Mouse (Mus musculus) retina, embryonic 14.5 days (tissue): ENCODE results near the gene Scg3.
"Not testable (repeated sequence)": the region's sequence is repeated elsewhere in the genome, so short reads cannot be mapped to it uniquely, and the experiment has no call there.

Experiments used
- DNase-seq: peaks from one replicate; pipeline ENCODE4 v3.0.0-alpha.2; 2015; ENCODE audit warnings: low spot score

Scg3 gene

DNA sequence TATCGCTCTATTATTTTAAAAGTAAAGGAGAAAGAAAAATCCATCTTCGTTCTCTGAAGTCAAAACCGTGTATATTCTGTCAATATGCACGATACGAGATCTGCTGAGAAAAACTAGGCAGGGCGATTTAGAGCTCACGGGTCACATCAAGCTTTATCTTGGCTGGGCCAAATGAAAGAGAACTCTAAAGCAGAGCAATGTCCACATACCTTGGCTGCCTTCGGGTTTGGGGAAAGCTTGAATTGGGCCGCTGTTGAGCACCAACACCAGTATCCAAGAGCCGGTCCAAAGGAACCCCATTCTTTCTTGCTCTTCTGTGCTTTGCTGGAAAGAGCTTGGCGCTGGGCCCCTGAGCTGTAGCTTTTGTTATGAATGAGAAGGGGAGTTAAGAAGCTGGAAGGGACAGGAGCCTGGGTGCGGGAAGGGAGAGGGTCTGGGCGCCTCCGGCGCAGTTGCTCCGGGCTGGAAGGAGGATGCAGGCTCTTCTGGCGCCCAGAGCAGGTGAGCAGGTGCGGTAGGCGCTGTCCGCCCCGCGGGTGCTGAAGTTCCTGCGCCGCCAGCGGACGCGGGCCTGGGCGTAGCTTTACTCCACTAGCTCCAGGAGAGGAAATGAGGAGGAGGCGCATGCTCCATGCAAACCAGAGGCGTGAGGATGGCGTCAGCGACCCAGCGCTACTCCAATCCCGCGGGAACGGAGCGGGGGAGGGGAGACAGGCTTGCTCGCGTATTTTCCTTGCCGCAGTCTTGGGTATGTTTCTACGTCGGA, at the start of gene Scg3:
Scg3 (minus strand) TSS at position 631 of the 766 bp plus-strand sequence.
- DNase-seq = peak; percentile 89

DNA sequence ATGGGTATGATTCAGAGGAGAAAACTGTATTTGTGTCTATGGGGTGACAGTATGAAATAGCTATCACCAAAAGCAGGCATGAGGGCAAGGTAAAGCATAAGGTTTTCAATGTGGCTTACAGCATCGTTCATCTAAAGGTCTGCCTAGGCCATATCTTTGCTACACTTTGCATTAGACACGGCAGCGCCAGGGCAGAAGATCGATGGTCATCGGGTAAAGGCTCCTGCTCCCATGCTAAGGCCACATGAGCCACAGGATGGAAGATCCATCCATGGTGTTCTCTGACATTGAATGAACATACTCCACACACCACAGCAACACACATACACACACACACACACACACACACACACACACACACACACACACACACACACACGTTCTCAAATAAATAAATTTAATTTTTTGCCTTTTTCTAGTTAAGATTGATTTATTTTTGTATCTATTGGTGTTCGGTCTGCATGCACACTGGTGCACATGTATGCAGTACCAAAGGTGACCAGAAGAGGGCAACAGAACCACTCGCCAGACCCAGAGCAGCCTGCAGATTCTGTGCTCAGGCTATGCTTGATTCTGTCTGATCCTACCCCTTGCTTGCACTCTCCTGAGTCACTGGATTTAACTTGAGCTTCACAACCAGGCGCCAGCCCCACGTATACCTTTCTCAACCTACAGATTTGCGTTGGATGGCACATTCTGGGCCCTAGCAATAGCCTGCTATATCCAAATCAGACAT, 36.3 kb upstream of the Scg3 start:
- peak; percentile 81 for DNase-seq

DNA sequence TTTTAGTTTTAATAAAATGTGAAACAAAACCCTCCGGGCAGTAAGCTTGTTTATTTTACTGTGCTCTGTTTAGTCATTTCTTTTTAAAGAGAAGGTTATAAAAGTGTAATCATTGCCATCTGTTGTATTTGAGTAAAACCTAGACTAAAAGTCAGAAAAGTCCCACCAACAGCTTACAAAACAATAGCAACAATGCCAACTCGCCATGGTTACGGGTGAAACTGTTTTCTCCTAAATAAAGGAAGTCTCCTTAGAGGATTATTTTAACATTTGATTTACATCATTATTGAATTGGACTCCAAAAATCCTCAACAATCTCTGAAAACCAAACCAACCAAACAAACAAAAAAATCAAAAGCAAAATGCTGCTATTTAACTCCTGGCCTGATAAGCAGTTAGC, 35.6 kb upstream of the Scg3 start:
- DNase-seq = no peak

DNA sequence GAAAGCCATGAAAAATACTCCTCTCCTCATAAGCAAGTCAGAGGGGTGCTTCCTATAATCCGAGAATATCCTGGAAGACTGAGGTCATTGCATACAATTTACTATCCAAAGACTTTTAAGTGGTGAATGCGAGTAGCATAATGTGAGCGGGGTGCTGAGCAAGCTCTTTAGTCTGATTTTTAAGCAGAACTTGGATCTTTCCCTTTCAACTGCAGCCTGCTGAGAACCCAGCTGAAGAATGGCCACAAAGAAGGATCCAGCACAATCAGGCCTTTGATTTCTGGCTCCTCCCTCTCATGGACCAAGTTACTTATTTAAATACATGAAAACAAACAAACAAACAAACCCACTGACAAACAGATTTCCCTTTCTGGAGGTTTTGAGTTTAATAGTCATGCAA, 916 bp upstream of the Scg3 start:
- no peak for DNase-seq

DNA sequence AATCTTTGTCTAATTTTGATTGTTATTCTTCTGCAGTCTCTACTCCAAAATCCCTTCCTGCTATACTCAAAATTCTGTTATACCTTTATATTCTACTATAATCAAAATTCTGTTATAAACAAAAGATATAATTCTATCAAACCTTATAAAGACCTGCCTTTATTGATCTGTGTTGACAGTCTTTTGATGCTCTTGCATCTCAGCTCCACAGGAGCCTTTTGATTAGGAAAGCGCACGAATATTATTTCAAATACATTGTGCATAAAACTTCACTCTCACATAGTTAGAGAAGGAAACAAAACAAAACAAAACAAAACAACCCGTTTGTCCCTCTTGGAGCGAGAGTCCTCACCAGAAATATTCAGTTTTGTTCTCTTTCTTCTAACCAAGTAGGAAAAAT, 436 bp upstream of the Scg3 start:
- DNase-seq = no peak

DNA sequence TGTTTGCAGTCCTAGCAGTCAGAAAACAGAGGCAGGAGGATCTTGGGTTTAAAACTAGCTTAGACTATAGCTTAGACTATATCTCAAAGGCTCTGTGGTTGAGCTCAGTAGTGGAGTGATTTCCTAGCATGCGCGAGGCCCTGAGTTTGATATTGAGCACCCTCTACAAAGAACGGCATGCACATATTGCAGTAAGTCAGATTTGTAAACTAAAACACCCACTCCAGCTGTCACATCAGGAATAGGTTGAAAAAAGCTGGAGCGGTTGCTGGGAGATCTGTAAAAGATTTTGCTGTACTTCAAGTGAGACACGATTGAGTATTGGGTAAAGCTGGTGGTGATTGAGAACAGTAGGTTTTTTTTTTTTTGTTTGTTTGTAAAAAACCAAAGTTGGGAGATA, 3.2 kb downstream of the Scg3 start:
- DNase-seq = no peak

DNA sequence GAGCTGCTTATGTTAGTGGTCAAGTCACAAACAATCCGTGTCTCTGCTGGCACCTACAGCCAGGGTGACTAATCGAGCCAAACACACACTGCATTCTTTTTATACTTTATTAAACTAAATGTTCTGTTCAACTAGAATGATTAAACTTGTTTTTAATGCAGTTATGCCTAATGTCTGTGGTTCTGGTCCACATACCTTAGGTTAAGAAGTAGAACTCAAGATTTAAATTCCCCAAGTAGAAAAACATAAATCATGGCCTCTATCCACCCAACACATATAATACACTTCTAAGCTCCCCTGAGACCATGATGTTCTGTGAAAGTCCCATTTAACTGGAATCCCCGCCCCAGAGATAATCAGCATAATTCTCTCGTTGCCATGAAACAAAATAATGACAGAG, 4.2 kb downstream of the Scg3 start:
- DNase-seq = no peak

DNA sequence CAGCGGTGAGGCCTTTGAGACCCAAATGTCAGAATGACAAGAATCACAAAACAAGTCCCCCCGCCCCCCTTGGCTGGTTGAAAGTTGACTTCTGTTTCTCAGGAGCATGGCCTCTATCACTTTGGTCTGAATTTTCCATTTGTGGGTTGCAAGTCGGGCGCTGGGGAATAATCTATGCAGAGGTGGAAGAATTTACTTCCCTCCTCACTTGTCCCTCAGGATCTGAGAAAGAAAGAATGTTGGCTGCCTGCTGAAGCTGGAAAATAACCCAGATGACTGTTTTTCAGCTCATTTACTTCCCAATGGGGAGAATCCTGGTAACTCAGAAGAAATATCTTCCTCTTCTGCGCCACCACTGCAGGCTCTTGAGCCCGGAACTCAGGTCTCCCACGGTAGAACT, 5.5 kb downstream of the Scg3 start:
- DNase-seq = no peak

DNA sequence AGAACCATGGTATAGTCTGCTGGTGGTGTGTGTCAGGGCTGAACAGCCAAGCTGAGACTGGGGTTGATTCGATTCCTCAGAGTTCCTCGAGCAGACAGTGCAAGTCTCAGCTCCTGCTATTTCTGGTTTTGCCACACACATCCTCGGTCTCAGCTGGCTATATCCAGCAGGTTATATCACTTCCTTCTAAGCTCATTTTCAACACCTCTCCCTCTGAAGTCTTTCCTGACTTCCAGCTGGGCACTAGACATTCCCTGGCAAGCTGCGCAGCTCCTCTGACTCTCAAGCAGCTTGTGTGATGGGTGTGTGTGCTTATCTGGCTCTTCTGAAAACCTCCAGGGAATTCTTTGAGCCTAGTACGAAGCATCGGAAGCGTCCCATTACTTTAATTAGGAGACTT, 7.6 kb downstream of the Scg3 start:
- DNase-seq = no peak

DNA sequence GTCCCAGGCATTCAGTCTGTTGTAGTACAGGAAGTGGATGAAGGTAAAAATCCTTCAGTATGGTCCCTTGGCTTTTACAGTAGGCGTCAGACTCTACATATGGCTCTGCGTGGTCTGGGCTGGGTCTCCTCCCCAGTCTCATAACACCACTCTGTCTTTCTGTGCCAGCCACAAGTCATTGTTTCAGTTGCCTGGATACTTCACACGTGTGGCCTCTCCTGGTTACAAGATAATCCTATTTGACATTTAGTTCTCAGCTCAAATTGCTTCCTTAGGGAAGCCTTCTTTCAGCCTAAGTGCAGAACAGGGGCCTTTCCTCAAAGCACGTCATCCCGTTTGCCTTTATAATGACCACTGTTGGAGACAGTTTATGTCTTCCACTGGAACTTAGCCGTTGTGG, 11.1 kb downstream of the Scg3 start:
- DNase-seq = no peak

DNA sequence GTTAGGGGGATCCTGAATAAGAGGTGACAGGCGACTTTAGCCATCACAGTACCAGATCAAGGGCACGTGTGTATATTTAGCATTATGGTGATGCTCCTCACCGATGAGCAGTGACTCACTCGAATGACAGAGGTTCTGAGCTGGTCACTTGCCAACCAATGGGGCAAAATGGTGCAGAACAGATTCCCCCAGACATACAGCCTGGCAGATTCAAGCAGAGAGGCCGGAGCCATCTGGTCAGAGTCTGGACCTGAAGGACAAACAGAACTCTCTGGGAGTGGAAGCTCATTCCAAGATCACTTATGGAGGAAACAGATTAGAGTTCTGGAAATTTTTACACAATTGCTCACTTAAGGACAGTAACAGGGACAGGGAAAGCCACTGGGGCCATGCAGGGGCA, 17.2 kb downstream of the Scg3 start:
- DNase-seq = no peak

DNA sequence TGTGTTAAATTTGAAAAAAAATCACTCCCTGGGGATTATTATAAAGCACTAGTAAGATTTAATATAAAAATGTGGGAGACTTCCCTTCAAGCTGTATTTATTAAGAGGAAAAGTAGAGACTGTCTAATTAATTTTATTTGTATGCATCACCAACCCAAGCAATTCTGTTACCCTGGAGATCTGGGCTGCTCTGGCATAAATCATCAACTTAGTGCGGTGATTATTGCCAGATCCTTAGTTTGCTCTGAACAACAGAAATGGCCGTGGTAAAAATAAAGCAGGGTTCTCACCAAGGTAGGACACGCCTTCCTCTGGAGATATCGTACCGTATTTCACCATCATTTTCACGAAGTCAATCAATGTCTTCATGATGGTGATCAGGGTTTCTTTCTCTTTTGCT, 18.5 kb downstream of the Scg3 start:
- DNase-seq = no peak

DNA sequence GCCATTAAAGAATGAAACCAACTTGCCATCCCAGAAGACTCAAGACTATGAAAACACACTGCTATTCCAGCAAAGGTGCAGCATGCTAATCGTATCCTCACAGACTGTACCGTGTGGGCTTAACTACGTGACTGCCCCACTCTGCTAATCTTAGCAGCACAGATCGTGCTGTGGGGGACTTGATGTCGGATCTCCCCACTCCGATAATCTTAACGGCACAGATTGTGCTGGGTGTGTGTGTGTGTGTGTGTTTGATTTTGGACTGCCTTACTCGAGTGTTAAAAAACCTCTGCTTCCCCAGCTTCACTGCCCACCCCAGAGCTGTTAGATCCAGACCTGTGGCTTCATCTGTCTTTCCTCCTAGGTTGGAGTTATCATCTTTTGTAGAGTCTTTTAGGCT, 22.9 kb downstream of the Scg3 start:
- no peak for DNase-seq

DNA sequence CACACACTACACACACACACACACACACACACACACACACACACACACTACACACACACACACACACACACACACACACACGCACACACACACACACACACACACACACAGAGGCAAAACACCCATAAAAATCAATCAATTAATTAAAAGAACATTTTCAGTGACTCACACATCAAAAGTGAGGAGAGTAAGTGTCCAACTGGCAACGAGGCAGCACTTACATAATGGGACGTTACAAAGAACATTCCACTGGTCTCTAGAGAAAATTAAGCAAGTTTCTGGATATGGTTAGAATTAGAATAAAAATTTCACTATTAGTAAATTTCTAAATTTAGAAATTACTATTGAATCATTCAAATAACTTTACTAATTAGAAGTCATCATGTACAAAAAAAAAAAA, 27.4 kb downstream of the Scg3 start:
- not testable (repeated sequence) for DNase-seq

DNA sequence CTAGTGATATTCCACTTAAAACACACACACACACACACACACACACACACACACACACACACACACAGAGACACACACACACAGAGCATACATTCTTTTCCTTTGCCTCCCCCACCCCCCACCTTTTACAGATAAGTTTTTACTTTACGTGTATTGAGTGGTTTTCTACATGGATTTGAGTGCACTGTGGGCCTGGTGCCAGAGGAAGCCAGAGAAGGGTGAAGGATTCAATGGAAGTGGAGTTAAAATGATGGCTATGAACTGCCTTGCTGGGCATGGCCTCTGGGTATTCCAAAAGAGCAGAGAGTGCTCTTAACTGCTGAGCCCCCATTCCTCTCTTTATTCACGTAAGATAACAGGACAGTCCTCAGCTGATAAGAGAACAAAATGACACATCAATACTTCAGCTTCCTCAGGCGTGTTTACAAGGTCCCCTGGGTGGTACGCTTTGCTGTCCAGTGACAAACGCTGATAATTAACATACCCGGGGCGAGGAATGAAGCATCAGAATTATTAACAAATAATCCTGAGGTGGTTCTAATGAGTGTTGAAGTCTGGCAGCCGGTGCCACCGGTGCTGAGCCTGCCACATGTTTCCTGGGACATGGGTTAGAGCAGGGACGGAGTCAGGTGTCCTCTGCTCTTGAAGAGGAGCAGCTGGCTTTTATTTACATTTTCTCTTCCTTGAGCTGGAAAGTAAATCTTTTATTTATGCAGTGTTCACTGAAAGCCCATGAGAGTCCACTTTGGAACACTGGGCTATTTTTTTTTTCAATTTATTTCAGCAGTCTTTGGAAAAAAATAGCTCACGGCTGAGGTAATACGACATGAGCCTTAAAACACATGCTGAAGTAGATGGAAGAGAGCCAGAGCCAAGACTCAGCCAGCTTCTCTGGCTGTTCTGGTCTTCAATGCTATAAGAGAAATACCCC, 29.6 kb downstream of the Scg3 start:
- DNase-seq = peak; percentile 33

DNA sequence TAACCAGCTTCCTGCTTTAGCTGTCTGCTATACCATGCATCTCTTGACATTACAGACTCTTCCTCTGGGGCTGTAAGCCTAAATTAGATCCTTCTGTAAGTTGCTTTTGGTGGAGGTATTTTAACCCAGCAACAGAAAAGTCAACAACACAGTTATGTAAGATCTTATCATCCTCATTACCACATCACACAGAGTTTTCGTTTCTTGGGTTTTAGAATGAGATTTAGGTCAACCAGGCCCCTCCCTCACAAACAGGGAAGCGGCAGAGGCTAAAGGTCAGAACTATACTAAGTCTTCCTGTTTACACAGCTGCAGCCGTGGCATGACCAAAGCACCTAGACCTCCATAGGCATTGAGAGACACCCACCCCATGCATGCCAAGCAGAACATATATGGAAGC, 38.5 kb downstream of the Scg3 start:
- no peak for DNase-seq

DNA sequence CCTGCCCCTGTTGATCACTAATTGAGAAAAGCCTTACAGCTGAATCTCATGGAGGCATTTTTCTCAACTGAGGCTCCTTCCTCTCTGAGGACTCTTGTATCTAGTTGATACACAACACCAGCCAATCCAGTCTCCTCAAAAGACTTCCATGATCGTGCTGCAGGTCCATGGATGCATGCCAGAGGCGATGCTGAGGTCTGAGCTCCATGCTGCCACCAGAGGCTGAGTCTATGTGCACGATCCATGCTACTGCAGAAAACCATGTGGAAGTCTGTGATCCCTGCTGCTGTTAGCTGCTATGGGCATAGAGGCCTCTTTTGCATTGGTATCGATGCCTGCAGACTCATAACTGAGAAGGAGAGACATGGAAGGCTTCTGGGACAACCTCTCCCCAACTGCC, 49.6 kb downstream of the Scg3 start:
- no peak for DNase-seq

DNA sequence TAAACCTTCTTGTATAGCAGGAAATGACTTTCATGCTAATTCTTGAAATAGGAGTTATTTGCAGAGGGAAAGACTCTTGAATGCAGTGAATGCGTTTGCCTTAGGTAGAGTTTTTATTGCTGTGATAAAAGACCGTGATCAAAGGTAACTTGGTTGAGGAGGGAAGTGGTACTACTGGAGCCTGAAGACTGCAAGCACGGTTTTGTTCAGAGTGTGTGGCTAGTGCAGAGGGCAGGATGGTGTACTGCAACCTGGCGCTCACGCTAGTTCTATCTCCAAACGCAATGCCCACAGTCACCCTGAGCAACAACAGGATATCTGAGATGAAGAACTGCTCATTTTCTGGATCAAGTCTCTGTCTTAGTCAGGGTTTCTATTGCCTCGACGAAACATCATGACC, 50.3 kb downstream of the Scg3 start:
- no peak for DNase-seq

DNA sequence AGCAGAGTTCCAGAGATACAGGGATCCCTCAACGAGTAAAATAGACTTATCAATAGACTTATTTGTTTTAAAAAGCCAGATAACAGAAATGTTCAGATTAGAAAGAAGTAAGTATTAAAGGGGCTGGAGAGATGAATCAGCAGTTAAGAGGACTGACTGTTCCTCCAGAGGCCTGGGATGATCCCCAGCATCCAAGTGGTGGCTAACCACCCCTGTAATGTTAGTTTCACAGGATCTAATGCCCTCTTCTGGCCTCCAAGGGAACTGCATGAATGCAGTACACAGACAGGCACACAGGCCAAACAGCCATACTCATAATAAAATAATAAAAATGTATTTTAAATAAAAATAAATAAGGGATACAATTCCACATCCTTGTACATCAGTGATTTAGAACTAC, 51.0 kb downstream of the Scg3 start:
- no peak for DNase-seq

DNA sequence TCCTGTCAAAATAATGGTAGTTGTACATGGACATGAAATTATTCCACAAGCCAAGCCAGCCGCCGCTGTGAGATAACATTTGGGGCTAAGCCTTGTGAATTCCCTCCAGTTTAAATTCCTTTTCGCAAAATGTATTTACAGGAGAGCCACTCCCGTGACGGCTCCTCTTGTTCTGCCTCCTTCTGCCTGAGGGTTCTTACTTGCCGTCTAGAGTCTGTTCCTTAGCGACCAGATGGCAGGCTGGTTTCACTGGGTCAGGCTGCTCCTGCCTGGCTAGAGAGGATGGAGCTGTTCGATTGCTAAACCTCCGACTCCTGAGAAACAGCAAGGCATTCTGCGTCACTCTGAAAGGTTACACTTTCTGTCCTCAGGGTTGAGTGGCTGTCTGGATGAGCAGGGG, 51.7 kb downstream of the Scg3 start:
- DNase-seq = no peak

DNA sequence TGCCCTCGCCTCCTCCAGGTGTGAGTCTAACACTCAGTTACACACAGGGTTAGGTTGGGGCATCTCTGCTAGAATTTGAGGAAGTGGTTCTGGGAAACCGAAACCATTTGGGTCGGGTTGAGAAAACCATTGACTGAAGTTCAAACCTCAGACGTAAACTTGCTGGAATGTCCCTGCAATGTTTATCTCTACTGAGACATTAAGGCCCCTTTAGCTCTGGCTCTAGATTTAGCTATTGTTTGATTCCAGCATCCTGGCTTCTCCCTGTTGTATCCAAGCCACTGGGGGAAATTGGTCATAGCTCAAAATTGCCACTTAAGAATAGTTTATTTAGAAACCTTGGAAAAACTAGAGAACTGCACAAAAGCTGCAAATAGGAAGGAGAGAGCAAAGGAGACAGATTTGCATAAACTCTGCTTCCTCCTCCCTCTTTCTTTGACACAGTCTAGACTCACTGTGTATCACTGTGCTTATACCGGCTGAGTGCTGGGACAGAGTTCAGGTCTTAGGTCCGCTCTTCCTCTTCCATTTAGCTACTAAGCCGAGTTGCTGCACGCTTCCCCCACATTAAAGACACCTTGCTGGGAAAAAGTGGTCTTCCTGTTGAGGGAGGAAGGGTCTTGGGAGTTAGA, 52.9 kb downstream of the Scg3 start:
- no peak for DNase-seq

DNA sequence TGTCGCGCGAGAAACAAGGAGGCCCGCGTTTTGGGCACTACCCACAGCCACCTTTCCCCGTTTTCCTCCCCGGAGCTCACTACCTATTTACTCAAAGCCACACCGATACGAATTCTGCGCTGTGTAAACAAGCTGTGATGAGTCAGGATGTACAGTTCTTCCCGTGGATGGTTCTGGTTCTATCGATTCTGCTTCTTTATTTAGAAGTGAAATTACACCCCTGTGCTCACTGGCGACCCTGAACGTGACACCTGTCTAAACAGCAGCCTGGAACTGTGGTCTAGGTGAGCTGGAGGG, 57.6 kb downstream of the Scg3 start:
- DNase-seq = no peak
